Mouse (Mus musculus): ENCODE data around the gene Acox2.

The Acox2 gene

DNA sequence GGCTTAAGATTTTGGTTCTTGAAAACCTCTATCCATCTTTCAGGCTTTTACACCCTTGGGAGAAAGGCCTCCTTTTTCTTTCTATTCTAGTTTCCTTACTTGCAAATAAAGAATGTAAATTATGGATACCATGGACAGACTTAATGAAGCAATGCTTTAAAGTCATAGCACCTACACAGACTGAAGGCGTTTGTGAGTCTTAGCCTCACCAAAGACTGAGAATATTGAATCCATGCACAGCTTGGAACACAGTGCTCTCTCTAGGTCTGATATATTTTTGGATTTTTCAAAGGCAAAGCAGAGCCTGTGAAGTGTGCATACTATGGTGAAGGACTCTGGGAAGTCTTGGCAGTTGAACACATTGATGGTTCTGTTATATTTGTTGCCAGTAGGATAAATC is 9.9 kb downstream of the Acox2 start:
- DNase-seq (ENCODE audit: low spot score) = no peak

DNA sequence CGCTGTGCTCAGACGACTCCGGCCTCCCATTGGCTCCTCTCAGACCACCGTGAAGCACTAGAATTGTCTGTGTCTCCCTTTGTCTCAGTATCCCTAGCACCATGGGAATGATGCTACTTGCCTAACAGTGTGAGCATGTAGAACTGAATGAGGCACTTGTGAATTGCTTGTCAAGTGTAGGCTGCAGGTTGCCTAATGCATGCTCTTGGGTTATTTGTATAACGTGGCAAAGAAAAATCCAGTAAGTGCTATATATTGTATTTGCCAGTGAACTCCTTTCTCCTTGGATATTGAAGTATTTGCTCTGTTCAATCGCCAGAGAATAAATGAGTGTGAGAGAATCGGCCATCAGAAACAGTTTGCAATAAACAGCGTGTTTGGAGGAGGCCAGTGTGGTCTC is 12.3 kb downstream of the Acox2 start:
- DNase-seq (ENCODE audit: low spot score) = no peak

DNA sequence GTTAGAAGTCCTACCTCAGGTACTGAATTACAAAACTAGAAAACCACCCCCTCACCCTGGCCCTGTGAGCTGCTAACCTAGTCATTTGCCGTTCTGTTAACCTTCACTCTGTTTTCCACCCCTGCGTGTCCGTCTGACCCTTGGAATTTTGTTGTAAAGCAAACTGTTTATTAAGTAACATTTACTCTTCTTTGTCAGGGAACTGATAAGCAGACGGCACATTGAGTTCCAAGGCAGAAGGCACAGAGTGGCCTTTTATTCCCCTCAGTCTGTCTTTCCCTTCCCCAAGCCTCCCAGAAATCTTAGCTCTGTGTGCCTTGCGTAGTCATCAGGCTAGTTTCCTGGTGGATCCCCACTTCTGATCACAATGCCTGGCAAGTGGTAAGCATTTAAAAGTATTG is 14.9 kb downstream of the Acox2 start:
- no peak for DNase-seq (ENCODE audit: low spot score)

DNA sequence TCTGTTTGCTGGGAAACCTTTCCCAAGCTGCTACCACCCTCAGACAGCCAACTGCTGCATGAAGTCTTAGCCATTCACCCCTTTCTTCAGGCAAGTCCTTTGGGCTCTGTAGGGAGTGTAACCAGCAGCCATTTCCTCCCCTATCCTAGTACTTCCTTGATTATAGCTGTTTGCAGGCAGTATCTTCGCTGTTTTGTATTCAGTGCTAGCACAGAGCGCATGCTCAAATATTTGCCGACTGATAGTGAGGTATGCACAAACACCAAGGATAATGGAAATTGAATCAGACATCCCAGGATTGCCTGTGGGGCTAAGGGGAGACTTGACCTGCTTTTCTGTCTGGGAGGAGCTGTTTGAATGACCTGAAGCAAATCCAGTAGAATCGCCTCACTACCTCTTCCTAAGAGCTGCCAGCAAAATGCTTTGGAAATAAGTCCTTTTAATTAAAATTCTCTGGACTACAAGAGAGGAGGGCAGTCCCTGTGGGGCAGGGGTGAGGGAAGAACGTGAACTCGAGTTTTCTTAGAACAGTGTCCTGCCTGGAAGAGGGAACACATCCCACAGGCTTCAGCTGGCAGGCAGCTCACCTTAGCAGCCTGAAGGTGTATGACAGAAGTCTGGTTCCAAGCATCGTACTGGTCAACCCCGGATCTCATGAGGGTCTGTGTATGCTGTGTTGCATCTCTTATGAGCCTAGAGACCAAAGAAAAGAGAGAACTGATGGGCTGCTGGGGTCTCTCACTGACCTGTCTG is 15.8 kb downstream of the Acox2 start:
- DNase-seq (ENCODE audit: low spot score) = no peak

DNA sequence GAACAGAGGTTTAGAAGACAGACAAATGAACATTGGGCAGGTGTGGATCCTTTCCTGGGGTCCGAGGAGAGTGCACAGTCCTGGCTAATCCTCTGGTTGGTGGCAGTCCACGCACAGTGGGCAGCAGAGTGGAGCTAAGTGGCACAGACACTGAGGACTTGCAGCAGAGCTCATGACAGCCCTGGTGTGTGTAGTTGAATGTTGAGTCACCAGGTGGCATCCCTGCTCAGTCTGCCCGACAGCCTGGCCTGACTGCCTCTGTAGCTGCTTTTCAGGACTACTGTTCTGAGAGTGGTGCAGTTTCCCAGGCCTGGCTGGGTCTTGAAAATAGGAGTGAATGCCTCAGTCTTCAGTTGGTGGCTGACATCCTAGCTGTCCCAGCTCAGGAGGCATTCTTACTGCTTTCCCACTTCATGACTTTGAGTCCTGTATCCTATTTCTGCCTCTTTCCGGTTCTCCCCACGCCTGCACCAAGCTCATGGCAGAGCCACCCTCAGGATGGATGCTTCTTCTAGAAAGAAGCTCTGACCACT is 16.7 kb downstream of the Acox2 start:
- DNase-seq (ENCODE audit: low spot score) = no peak

DNA sequence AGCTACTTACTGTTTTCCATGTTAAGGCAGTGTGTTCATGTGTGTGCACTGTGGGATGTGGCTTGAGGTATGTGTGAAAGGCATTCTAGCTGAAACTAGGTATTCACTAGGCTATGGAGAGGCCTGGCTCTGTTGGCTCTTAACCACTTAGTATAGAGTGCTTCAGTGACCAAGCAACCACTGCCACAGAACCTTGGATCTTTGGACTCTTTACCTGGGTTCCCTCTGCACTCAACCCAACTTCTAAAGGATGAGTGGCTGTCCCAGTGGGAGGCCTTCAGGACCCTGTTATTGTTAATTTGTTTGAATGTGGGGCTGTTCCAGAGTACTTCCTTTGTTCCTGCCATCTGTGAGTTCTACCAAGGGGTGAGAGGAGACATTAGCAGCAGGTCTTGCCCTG is 17.3 kb downstream of the Acox2 start:
- DNase-seq (ENCODE audit: low spot score) = no peak

DNA sequence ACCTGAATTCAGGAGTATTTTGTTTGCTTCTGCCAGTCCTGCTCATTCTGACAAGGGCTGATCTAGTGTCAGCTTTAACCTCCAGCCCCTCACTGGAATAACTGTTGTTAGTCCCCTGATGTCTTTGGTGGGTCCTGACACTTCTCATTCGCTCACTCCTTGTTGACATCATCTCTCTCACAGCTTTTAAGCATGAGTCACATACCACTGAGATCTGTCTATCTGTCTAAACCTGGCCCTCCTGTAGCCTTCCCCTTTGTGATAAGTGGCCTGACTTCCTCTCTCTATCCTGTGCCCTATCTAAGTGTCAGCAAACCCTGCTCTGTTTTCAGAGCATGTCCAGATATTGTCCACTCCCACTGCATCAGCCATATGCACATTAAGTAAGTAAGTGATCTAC is 25.9 kb downstream of the Acox2 start:
- no peak for DNase-seq (ENCODE audit: low spot score)

DNA sequence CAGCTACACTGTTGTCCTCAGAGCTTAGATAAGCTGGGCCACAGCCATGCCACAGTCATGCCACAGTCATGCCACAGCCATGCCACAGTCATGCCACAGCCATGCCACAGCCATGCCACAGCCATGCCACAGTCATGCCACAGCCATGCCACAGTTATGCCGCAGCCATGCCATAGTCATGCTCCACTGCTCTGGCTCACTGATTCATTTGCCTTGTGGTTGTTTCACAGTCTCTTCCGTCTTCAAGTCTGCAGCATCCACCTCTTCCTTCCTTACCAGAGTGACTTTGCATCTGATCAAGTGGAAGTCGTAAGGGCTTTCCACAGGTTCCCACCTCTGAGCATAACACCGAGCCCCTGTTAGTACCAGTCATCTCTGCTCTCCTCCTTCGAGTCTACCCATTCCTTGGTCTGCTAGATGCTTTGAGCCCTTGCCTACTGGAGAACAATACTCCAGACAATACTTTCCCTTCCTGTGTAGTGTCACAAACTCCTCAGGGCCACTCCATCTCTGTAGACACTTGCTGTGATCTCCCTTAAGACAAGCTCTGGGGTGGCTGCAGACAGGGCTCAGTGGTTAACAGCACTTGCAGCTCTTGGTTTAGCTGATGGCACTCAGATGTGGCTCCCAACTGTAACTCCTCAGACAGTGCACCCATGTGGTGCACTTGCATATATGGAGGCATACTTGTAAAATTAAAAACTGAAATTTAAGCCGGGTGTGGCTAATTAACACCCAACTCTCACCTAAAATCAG is 26.8 kb downstream of the Acox2 start:
- no peak for DNase-seq (ENCODE audit: low spot score)

DNA sequence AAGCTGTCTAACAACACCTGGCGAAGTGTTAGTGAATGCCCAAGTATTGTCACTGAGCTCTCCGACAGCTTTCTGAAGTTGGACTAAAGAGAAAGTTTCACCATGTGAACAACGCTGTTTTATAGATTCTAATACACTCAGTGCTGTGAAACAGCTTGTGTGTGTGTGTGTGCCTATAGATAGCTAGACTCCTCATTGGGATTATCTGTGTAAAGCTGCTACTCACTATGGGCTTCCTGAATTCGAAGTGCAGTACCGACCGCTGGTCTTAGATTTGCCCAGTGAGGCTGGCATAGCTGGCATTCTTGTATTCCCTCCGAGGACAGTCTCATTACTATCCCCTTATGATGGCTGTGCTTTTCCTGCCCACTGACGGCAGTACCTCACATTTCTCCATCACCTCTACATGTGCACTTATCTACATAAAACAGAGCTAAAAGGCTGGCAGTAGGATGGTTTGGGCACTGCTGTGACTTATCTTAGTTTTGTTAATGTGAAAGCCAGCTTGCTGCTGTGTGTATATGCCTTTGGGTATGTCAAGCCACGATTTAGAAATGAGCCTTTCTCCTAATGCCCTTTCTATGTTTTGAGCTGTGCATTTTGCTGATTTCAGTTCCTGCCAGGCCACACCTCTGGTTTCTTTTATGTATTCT is 29.7 kb downstream of the Acox2 start:
- DNase-seq (ENCODE audit: low spot score) = no peak

DNA sequence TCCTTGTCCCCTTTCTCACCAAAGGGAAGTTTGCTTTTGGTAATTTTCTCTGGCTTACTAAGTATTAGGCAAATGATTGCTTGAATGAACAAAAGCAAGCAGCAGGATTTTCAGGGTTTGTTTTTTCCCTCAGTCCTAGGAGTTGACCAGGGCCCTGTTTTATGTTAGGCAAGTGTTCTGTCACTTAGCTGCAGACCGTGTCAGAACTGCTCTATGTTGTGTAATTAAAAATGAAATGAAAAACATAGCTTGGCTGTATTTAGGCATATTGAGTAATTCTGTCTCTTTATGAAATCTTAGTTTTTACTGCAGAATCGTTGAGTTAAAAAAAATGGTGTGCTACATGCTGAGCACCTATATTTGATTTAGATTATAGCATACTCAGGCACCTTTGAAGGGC is 34.3 kb downstream of the Acox2 start:
- no peak for DNase-seq (ENCODE audit: low spot score)

DNA sequence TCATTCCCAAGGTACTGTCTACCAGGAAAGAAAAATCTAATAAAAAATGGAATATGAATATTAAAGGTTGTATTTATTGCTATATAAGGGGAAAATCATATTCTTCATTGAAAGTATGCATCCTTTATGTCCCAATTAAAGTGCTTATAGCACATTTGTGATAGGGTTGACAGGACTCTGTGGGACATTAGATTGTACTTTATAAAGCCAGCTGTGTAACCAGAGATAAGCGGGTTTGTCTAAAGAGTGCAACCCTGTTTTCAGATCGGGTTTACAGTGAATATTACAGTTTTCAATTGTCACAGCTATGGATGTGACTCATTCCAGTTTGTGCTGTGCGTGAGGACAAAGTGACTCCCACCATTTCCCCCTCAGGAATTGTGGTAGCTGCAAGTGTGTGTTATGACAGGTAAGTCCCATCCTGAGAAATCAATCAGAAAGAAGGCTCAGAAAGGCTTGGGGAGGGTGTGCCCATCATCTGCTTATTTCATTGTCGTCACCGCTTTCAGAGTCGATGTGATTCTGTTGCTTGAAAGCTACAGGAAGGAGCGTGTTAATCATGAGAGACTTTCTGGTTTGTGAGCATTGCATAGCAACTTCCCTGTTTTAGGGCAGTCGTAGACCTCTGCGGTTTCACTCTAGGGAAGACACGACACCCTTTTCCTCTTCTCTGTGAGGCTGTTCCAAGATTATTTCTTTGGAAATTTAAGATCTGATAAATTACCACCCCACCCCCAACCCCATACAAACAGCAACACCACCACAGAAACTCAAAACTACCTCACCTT is 35.5 kb downstream of the Acox2 start:
- no peak for DNase-seq (ENCODE audit: low spot score)

DNA sequence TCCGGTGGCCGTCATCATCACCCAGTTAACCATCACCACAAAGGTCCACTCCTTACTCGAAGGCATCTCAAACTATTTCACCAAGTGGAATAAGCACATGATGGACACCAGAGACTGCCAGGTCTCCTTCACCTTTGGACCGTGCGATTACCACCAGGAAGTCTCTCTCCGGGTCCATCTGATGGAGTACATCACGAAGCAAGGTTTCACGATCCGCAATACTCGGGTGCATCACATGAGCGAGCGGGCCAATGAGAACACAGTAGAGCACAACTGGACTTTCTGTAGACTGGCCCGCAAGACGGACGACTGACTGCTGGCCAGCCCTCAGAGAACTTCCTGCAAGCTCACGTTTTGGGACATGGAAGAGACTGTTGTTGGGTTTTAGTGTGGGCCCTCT is 36.6 kb downstream of the Acox2 start:
- DNase-seq (ENCODE audit: low spot score) = no peak

DNA sequence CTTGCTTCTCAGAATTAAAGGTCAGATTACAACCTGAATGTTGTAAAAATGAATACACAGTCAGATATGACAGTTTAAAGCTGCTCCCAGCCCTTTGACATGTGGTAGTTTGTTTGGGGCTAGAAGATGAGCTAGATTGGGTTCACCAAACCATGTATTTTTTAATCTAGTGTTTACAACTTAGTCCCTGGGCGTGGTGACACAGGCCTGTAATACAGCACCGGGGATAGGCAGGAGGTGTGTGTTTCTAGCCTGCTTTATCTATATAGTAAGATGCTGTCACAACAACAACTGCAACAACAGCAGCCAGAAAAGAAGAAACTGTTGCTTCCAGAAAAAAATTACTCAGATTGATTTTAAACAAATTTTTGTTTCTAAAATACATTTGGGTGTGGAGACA is 38.2 kb downstream of the Acox2 start:
- no peak for DNase-seq (ENCODE audit: low spot score)

DNA sequence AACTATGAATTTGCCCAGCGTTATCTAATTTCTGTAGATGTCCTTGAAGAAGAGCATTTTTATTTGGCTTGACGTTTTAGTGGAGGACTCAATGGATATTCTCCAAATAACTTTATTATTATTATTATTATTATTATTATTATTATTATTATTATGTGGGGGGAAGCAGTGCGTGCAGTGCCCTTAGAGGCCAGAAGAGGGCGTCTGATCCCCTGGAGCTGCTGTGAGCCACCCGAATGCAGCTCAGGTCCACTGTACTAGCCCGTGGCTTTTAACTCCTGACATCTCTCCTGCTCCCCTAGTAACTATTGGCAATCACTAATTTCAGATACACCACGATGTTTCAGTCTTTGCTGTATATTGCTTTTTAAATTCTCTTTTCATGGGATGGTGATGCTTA is 38.8 kb downstream of the Acox2 start:
- DNase-seq (ENCODE audit: low spot score) = no peak

DNA sequence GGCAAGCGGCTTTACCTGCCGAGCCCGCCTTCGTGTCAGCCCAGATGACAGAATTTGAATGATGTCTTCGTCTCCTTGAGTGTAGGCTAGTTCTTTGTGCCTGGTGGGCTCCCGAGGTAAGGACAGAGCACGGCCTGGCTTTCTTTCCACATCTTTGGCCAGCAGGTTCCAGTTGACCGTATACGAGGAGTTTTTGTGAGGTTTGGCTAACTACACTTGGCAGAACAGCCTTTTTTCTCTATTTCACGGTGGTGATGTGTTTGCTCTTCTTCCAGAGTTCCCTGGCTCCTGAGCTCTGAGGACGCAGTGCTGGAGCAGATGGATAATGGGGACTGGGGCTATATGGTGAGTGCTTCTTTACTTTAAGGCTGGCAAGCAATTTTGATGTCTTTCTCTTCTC is 39.3 kb downstream of the Acox2 start:
- no peak for DNase-seq (ENCODE audit: low spot score)

DNA sequence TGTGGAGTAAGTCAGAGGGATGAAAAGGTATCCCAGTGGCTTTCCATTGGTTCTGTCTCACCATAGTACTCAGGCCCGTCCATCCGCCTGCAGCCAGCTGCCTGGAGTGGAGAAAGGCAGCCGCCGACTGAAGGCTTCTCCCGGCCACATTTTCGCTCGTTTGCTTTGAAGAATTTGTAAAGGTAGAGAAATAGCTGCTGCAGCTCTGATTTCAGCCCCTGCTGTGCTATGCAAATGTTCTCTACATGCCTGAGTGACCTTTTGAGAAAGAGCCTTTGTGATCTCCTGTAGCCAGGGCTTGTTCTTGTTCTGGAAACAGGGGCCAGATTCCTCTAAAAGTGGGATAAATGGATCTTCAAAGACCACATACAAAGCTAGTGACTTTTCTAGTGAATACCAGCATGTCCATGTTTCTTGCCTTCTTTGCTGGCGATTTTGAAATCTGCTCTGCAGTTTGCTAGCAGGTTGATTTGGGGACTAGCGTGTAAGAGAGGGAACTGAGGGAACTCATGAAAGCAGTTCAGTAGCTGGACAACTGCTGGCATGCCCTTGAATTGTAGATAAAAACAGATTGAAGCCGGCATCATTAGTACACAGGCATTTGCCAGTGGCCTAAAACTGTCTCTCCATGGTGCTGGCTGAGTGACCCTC is 40.3 kb downstream of the Acox2 start:
- DNase-seq (ENCODE audit: low spot score) = no peak

DNA sequence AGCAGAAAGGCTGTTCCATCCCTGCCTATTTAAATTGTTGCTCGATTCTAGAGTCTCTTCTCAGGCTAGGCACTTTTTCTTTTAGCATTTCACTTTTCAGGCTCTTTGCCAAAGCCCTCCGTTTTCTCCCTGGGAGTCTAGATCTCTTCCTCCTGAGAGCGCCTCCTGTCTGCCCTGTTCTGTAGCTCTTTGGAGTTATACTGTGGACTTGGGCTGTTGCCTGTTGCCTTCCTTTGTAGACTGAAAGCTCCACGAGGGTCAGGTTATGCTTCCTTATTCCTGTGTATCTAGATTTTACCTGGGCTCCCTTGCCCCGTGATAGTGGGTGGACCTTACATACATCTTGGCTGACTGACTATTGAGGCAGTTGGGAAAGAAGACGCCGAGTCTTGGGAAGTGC is 40.9 kb downstream of the Acox2 start:
- no peak for DNase-seq (ENCODE audit: low spot score)

DNA sequence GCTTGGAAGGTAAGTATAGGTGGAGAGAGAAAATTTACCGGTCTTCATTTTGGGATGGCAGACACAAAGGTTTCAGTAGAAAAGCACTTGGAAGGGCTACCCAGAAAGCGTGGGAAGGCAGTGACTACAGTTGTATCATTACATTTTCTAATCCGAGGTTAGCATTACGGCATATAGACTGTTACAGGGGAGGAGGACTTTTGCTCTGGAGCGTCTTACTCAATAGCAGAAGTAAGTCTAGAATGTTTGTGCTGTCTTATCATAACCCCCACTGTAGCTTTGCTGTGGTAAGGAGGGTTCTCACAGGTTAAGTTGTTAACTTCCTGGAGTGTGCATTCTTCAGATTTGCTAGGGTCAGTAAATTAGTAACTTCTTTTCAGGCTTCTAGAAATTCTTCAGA is 43.1 kb downstream of the Acox2 start:
- no peak for DNase-seq (ENCODE audit: low spot score)

DNA sequence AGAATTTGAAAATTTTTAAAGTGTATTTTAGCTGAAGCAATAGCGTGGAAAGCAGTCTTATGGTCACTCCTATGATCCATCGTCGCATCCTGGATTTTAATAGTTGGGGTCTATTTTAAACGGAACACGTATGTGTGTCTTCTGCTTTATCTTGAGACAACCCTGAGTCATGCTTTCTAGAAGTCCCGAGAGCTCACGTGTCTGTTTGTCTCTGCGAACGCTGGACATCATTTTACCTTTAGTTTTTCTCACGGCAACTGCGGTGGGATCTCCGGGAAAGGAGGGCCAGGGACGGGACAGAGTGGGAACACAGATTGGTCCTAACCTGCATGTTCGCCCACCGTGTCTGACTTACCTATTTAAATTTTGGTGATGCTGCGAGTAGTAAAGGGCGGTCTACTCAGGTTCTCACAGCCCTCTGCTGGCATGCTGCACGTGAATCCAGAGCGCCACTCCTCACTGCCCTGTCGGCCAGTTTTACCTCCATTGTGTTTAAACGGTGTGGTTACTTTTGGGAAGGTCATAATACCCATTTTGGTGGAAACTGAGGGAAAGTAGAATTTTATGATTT is 43.9 kb downstream of the Acox2 start:
- no peak for DNase-seq (ENCODE audit: low spot score)

DNA sequence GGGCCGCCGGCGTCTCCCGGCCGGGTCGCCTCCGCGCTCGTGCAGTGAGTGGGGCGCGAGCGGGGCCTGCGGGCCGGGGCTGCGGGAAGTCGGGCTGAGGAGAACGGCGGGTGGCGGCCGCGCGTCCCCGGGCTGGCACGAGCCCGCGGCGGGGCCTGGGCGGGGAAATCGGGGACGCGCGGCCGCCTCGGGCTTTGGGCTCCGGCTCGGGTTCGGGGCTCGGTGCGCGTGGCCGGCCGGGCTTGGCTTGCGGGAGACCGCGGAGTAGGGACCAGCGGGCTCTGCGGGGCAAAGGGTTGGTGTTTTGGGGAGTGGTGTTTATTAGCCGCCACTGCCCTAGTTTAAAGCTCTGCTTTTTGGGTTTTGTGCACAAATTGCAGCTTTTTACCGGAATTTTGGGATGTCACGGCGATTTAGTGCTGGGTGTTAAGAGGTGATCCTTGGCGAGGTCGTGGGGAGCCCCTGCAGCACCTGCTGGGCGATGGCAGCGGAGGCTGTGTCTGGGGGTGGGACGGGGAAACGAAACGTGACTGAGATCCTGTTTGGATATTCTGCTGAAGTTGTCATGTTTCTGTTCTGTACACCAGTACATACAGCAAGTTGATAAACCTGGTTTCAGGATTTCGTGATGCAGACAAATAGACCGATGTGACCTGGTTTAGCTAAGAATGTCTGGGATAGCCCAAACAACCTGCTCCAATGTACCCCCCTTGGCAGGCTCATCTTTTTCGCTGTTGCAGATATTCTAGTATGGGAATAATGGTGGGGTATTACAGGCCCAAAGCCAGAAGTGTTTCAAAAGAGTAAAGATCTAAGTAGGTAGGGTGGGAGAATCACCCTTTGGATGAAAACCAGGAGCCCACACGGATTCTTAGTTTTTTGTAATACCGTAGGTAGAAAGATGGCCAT is 44.6 kb downstream of the Acox2 start:
- peak; percentile 35 for DNase-seq (ENCODE audit: low spot score)
